Mouse (Mus musculus) embryonic facial prominence, embryonic 13.5 days (tissue): ENCODE data around the gene Serpina3f. TPM values are rescaled to one million over a fixed set of nuclear protein-coding genes. Genes with fewer than 3 reads are reported as not detected.

ENCODE experiments used
- ATAC-seq: fragments of 200-750 bp; cut with Nextera tagmentation; 2 replicates; pipeline ENCODE4 v1.8.0; 2017; ENCODE audit warnings: low read depth; ENCODE audit not compliant: insufficient number of reproducible peaks, insufficient read depth, low FRiP score, low TSS enrichment
- H3K27ac ChIP-seq: fragments of 300-500 bp; sonication (generic); 2 replicates; pipeline ENCODE4 v1.5.1; 2015; ENCODE audit warnings: moderate library complexity, mild to moderate bottlenecking, inconsistent platforms
- H3K27me3 ChIP-seq: fragments of 300-500 bp; sonication (generic); 2 replicates; pipeline ENCODE4 v1.6.1; 2015; ENCODE audit warnings: mild to moderate bottlenecking, inconsistent platforms
- H3K36me3 ChIP-seq: fragments of 300-500 bp; sonication (generic); 2 replicates; pipeline ENCODE4 v1.6.1; 2015; ENCODE audit warnings: mild to moderate bottlenecking, inconsistent platforms
- H3K4me1 ChIP-seq: fragments of 300-500 bp; sonication (generic); 2 replicates; pipeline ENCODE4 v1.6.1; 2015; ENCODE audit warnings: inconsistent platforms
- H3K4me2 ChIP-seq: fragments of 300-500 bp; sonication (generic); 2 replicates; pipeline ENCODE4 v1.6.1; 2015; ENCODE audit warnings: moderate library complexity, mild to moderate bottlenecking, inconsistent platforms
- H3K4me3 ChIP-seq: fragments of 300-500 bp; sonication (generic); 2 replicates; pipeline ENCODE4 v1.5.1; 2015; ENCODE audit warnings: mild to moderate bottlenecking, inconsistent platforms
- H3K9ac ChIP-seq: fragments of 300-500 bp; sonication (generic); 2 replicates; pipeline ENCODE4 v1.6.1; 2015; ENCODE audit warnings: mild to moderate bottlenecking, inconsistent platforms
- H3K9me3 ChIP-seq: fragments of 300-500 bp; sonication (generic); 2 replicates; pipeline ENCODE4 v1.6.1; 2016; ENCODE audit warnings: inconsistent platforms
- WGBS: fragments of 180-500 bp; shearing (Covaris S2); methylation state at CpG from one replicate; pipeline ENCODE4 v1.1.7; 2015; ENCODE audit warnings: mixed read lengths; 5-methylcytosine and 5-hydroxymethylcytosine counted together
- polyA plus RNA-seq: library from polyadenylated mRNA; unstranded; fragments of >200 nt; fragmentation: Nextera tagmentation; extraction: Ambion mirVana; gene quantifications from 2 replicates; pipeline ENCODE4 v1.2.1, GENCODE M21; 2015

Gene Serpina3f
- not detected in 2 replicates for polyA plus RNA-seq

GRCm38 (mm10) chr12:104214445-104214753, at the start of gene Serpina3f:
TSS of gene Serpina3f (plus strand) at chr12:104214544.
- H3K27me3 ChIP-seq: no peaks in the 10 kb centered on the region
- no peaks in the 10 kb centered on the region for H3K36me3 ChIP-seq
- H3K4me3 ChIP-seq: no peak within 1 kb of the TSS
- no peaks in the 10 kb centered on the region for H3K4me1 ChIP-seq
- H3K9me3 ChIP-seq: no peaks in the 10 kb centered on the region
- no peak within 1 kb of the TSS for H3K9ac ChIP-seq
- H3K27ac ChIP-seq: no peak within 1 kb of the TSS
- WGBS: 68% methylated on average over 1 of the region's 1 CpGs
- ATAC-seq: no peak
- H3K4me2 ChIP-seq: no peak within 1 kb of the TSS

- H3K4me1 ChIP-seq: no peaks in the 10 kb centered on the region
- H3K9ac ChIP-seq: no peak overlapping the region
- no peak overlapping the region for H3K4me3 ChIP-seq
- no peaks in the 10 kb centered on the region for H3K27me3 ChIP-seq
- no peaks in the 10 kb centered on the region; the same call in 1 of the 2 replicates for H3K9me3 ChIP-seq
- WGBS: 31% methylated on average over 3 of the region's 3 CpGs
- no peak for ATAC-seq
- H3K4me2 ChIP-seq: no peak overlapping the region
- no peaks in the 10 kb centered on the region for H3K36me3 ChIP-seq
- no peak overlapping the region for H3K27ac ChIP-seq
Observed at GRCm38 (mm10) chr12:104174747-104175146, 39.6 kb upstream of the Serpina3f start.

- no peaks in the 10 kb centered on the region for H3K27me3 ChIP-seq
- no peak overlapping the region for H3K27ac ChIP-seq
- no peaks in the 10 kb centered on the region for H3K4me1 ChIP-seq
- H3K4me2 ChIP-seq: no peak overlapping the region
- ATAC-seq: no peak
- 78% methylated on average over 3 of the region's 3 CpGs for WGBS
- no peak overlapping the region for H3K9ac ChIP-seq
- H3K36me3 ChIP-seq: no peaks in the 10 kb centered on the region
- H3K9me3 ChIP-seq: no peaks in the 10 kb centered on the region; the same call in 1 of the 2 replicates
- no peak overlapping the region for H3K4me3 ChIP-seq
Observed at GRCm38 (mm10) chr12:104175636-104176035, 38.7 kb upstream of the Serpina3f start.

GRCm38 (mm10) chr12:104178577-104178976, 35.8 kb upstream of the Serpina3f start:
- no peak overlapping the region for H3K4me3 ChIP-seq
- no peak overlapping the region for H3K9ac ChIP-seq
- H3K4me2 ChIP-seq: no peak overlapping the region
- no peaks in the 10 kb centered on the region; the same call in 1 of the 2 replicates for H3K9me3 ChIP-seq
- no peaks in the 10 kb centered on the region for H3K4me1 ChIP-seq
- no peak overlapping the region for H3K27ac ChIP-seq
- no peak for ATAC-seq
- H3K27me3 ChIP-seq: no peaks in the 10 kb centered on the region
- no peaks in the 10 kb centered on the region for H3K36me3 ChIP-seq

- 84% methylated on average over 2 of the region's 2 CpGs for WGBS
- ATAC-seq: no peak
- H3K27ac ChIP-seq: no peak overlapping the region
- no peaks in the 10 kb centered on the region for H3K4me1 ChIP-seq
- no peaks in the 10 kb centered on the region for H3K9me3 ChIP-seq
- no peaks in the 10 kb centered on the region for H3K36me3 ChIP-seq
- no peak overlapping the region for H3K9ac ChIP-seq
- no peak overlapping the region for H3K4me2 ChIP-seq
- no peak overlapping the region for H3K4me3 ChIP-seq
- H3K27me3 ChIP-seq: no peaks in the 10 kb centered on the region
Observed at GRCm38 (mm10) chr12:104178987-104179386, 35.4 kb upstream of the Serpina3f start.

GRCm38 (mm10) chr12:104185046-104185445, 29.3 kb upstream of the Serpina3f start:
- H3K9me3 ChIP-seq: no peaks in the 10 kb centered on the region
- no peaks in the 10 kb centered on the region for H3K4me1 ChIP-seq
- H3K4me2 ChIP-seq: no peak overlapping the region
- no peak overlapping the region for H3K9ac ChIP-seq
- H3K27ac ChIP-seq: no peak overlapping the region
- no peaks in the 10 kb centered on the region for H3K27me3 ChIP-seq
- H3K4me3 ChIP-seq: no peak overlapping the region
- H3K36me3 ChIP-seq: no peaks in the 10 kb centered on the region
- ATAC-seq: no peak
- 74% methylated on average over 4 of the region's 4 CpGs for WGBS

- no peak overlapping the region for H3K4me3 ChIP-seq
Observed at GRCm38 (mm10) chr12:104186041-104186581, 28.2 kb upstream of the Serpina3f start.

GRCm38 (mm10) chr12:104189246-104189645, 25.1 kb upstream of the Serpina3f start:
- H3K36me3 ChIP-seq: no peaks in the 10 kb centered on the region
- no peak overlapping the region for H3K9ac ChIP-seq
- no peaks in the 10 kb centered on the region for H3K4me1 ChIP-seq
- H3K4me2 ChIP-seq: no peak overlapping the region
- no peak for ATAC-seq
- no peak overlapping the region for H3K4me3 ChIP-seq
- H3K27me3 ChIP-seq: no peaks in the 10 kb centered on the region
- no peak overlapping the region for H3K27ac ChIP-seq
- WGBS: 63% methylated on average over 2 of the region's 2 CpGs
- no peaks in the 10 kb centered on the region for H3K9me3 ChIP-seq

More at GRCm38 (mm10) chr12:104186041-104186581, 28.2 kb upstream of the Serpina3f start:
- Histone ChIP-seq H3K9ac (no peak overlapping the region), H3K4me2 (no peak overlapping the region), H3K27me3 (no peaks in the 10 kb centered on the region), H3K27ac (no peak overlapping the region), H3K36me3 (no peaks in the 10 kb centered on the region), H3K4me1 (no peaks in the 10 kb centered on the region), H3K9me3 (no peaks in the 10 kb centered on the region)
- WGBS: 87% methylated on average over 3 of the region's 3 CpGs
- ATAC-seq: no peak

GRCm38 (mm10) chr12:104190852-104191251, 23.5 kb upstream of the Serpina3f start:
- no peaks in the 10 kb centered on the region for H3K36me3 ChIP-seq
- no peaks in the 10 kb centered on the region for H3K27me3 ChIP-seq
- no peak overlapping the region for H3K9ac ChIP-seq
- no peak for ATAC-seq
- H3K4me1 ChIP-seq: no peaks in the 10 kb centered on the region
- no peak overlapping the region for H3K4me2 ChIP-seq
- no peak overlapping the region for H3K27ac ChIP-seq
- H3K4me3 ChIP-seq: no peak overlapping the region
- no peaks in the 10 kb centered on the region for H3K9me3 ChIP-seq

- Histone ChIP-seq H3K9ac (no peak overlapping the region), H3K4me2 (no peak overlapping the region), H3K27ac (no peak overlapping the region), H3K36me3 (no peaks in the 10 kb centered on the region), H3K4me3 (no peak overlapping the region), H3K9me3 (no peaks in the 10 kb centered on the region), H3K4me1 (no peaks in the 10 kb centered on the region), H3K27me3 (no peaks in the 10 kb centered on the region)
- ATAC-seq: no peak
- 80% methylated on average over 4 of the region's 4 CpGs for WGBS
Observed at GRCm38 (mm10) chr12:104209149-104209548, 5.2 kb upstream of the Serpina3f start.

- Histone ChIP-seq H3K27me3 (no peaks in the 10 kb centered on the region), H3K9me3 (no peaks in the 10 kb centered on the region), H3K36me3 (no peaks in the 10 kb centered on the region), H3K4me3 (no peak overlapping the region), H3K4me1 (no peaks in the 10 kb centered on the region), H3K9ac (no peak overlapping the region), H3K27ac (no peak overlapping the region), H3K4me2 (no peak overlapping the region)
- 93% methylated on average over 2 of the region's 2 CpGs for WGBS
- ATAC-seq: no peak
Observed at GRCm38 (mm10) chr12:104209802-104210201, 4.5 kb upstream of the Serpina3f start.

- H3K4me1 ChIP-seq: no peaks in the 10 kb centered on the region
- H3K27me3 ChIP-seq: no peaks in the 10 kb centered on the region
- H3K4me3 ChIP-seq: no peak overlapping the region
- no peaks in the 10 kb centered on the region for H3K36me3 ChIP-seq
- no peaks in the 10 kb centered on the region for H3K9me3 ChIP-seq
- H3K27ac ChIP-seq: no peak overlapping the region
- 60% methylated on average over 2 of the region's 2 CpGs for WGBS
- ATAC-seq: no peak
- H3K9ac ChIP-seq: no peak overlapping the region
- no peak overlapping the region for H3K4me2 ChIP-seq
Observed at GRCm38 (mm10) chr12:104213689-104214444, 477 bp upstream of the Serpina3f start.
